Comparison of ENCODE assay signal across 21 mouse cellular contexts in the genomic region with DNA sequence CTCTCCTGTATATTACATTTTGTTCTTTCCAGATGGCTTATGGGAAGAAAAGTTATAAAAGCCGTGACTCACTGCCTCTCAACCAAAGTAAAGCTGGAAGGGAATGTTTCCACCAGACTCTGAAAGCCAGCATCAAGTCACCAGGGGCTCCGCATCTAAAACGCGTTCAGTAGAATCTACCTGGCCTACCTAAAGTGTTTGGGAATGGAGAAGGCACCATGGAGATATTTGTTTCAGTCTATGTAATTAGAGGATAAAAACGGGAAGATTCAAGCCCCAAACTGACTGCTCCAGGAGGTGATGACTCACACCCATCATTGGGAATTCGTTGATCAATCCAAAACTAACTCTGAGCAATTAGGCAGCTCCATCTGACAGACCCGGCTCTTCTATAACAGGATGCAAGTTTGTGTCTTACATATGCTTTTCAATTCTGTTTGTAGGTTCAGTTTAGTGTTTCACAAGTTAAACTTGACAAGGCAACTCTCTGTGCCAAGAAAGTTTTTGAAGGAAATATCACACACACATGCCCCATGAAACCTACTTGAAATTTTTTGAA.
"Had no signal": no experiment of that assay in that cellular context is flagged by ENCODE, and none has a peak within 500 bp of the region (broad histone marks: within the 10 kb centered on the region; RNA-seq: fewer than 3 reads in every experiment).

No protein-coding gene starts in this region.

- H3K27me3 ChIP-seq: lung, embryonic 15.5 days; megakaryocyte, embryonic 14.5 days; midbrain, embryonic 13.5 days; midbrain, embryonic 15.5 days; neural tube, embryonic 13.5 days; neural tube, embryonic 15.5 days had no signal

- ATAC-seq: lung, postnatal 0 days; midbrain, embryonic 13.5 days; midbrain, embryonic 15.5 days had no signal

- H3K4me1 ChIP-seq: lung, embryonic 15.5 days; megakaryocyte, embryonic 14.5 days; midbrain, embryonic 13.5 days; midbrain, embryonic 15.5 days; neural tube, embryonic 13.5 days; neural tube, embryonic 15.5 days had no signal

- H3K9ac ChIP-seq: lung, embryonic 15.5 days; midbrain, embryonic 13.5 days; midbrain, embryonic 15.5 days; neural tube, embryonic 13.5 days; neural tube, embryonic 15.5 days had no signal

- H3K27ac ChIP-seq: lung, embryonic 15.5 days; macrophage; midbrain, embryonic 13.5 days; midbrain, embryonic 15.5 days; neural tube, embryonic 13.5 days; neural tube, embryonic 15.5 days had no signal

- H3K4me3 ChIP-seq: lung, embryonic 15.5 days; megakaryocyte, embryonic 14.5 days; midbrain, embryonic 13.5 days; midbrain, embryonic 15.5 days; myocyte; neural tube, embryonic 13.5 days; neural tube, embryonic 15.5 days had no signal

- H3K9me3 ChIP-seq: lung, embryonic 15.5 days; megakaryocyte, embryonic 14.5 days; midbrain, embryonic 13.5 days; midbrain, embryonic 15.5 days; neural tube, embryonic 13.5 days; neural tube, embryonic 15.5 days had no signal

- H3K36me3 ChIP-seq: lung, embryonic 15.5 days; midbrain, embryonic 13.5 days; midbrain, embryonic 15.5 days; neural tube, embryonic 13.5 days; neural tube, embryonic 15.5 days had no signal

- DNase-seq: lung, adult 2 months; lung, postnatal 14 days; lung, postnatal 36 days; retina, postnatal 1 day; right cerebral cortex, adult 18-20 months; right cerebral cortex, postnatal 25 days; right cerebral cortex, postnatal 4 days; spleen, adult 18-20 months; thymus, adult 18-20 months; thymus, postnatal 14 days; thymus, postnatal 36 days had no signal

- H3K4me2 ChIP-seq: lung, embryonic 15.5 days; midbrain, embryonic 11.5 days; midbrain, embryonic 13.5 days; midbrain, embryonic 15.5 days; neural tube, embryonic 13.5 days; neural tube, embryonic 15.5 days had no signal
